Mouse (Mus musculus) MEL-GATA-1-ER (cell line): ENCODE data around the gene Gm7714.
"Not testable (repeated sequence)": the region's sequence is repeated elsewhere in the genome, so short reads cannot be mapped to it uniquely, and the experiment has no call there.

Source experiments
- DNase-seq: peaks from one replicate; pipeline ENCODE4 v3.0.0-alpha.2; 2012; ENCODE audit warnings: low read depth; ENCODE audit errors: extremely low read depth

Gene Gm7714

DNA sequence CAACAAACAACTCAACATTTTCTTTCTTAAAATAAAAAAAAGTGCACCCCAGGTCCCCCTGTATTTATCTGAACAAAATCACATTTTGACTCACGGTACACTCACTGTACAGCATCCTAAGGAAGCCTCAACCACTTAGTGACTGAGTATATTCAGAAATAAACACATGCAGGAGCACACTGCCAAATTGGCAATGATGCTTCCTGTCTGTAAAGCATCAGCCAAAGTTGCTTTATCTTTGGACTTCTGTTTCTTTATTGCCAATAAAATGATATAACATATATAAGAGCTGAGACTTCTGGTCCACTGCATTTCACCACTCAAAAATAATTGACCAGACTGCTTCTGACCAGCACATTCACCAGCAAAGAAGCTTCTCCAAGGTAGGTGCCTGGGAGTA is at the start of gene Gm7714:
Gm7714 (plus strand) TSS at position 301 of the 400 bp plus-strand sequence.
- DNase-seq = no peak

DNA sequence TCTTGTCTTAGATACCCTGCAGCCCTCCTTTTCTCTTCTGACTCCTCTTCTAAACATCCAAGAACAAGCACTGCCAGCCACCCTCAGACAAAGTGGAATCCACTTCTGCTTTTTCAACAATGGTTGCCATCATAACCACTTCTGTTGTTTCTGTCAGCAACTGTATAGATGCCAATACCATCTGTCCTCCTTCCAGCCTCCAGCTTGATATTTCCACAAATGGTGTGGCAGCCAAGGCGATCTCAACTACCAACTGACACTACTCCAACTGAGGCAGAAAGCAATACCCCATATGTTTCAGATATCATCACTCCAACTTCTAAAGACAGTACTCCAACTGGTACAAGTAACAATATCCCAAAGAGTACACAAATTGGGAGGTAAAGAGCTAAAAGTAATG is 12.2 kb upstream of the Gm7714 start:
- no peak for DNase-seq

DNA sequence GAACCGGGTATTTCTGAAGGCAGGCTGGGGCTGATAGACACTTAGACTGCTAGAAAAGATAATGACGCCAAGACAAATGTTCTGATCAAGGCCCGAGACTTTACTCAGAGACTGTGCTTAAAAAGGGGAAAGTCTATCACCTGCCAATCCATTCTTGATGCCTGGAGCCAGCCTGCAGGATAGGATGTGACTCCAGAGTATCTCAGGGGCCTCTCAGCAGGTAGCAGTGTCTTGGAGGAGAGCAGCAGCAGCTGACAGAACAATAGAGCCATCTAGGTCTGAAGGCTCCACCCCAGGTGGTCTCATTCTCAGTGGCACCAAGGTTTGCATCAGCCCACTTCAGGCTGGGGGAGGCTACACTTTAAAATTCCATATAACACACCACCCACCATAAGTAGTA is 42.6 kb downstream of the Gm7714 start:
- not testable (repeated sequence) for DNase-seq

DNA sequence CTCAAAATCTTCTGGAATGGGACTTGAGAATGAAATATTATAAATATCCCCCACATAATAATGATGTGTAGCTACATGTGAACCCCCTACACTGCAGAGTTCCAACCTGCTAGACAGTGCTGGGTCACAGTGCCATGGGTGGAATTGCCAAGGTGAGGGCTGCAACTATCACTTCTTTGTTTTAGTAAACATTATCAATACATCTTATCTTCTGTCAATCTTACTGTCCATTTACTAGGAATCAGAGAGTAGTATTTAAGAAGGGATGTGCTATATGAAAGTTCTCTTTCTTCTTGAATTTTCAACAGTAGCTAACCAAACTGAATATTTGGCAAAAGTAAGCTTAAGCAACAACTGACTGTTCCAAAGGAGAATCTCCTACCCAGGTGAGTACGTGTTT is 48.3 kb downstream of the Gm7714 start, which contains the start of gene Prol1:
Prol1 (plus strand) TSS at position 301 of the 400 bp plus-strand sequence.
- DNase-seq = no peak
